Mouse (Mus musculus): ENCODE measurements around the gene Vps11.
"Not testable (repeated sequence)": the region's sequence is repeated elsewhere in the genome, so short reads cannot be mapped to it uniquely, and the experiment has no call there.

The Vps11 gene

GRCm38 (mm10) chr9:44334396-44335330, 26.8 kb downstream of the Vps11 start, which contains the start of gene H2afx:
H2afx (plus strand) TSS chr9:44334694.
- peak; percentile 99 for DNase-seq

GRCm38 (mm10) chr9:44332918-44333638, 28.4 kb downstream of the Vps11 start:
- DNase-seq, result peak in 1 of 2 experiments; percentile 31

- no peak for DNase-seq
Observed at GRCm38 (mm10) chr9:44330736-44331135, 30.7 kb downstream of the Vps11 start.

GRCm38 (mm10) chr9:44327926-44328325, 33.5 kb downstream of the Vps11 start:
- no peak for DNase-seq

GRCm38 (mm10) chr9:44327064-44327711, 34.3 kb downstream of the Vps11 start:
- DNase-seq, result no peak

GRCm38 (mm10) chr9:44326371-44327063, 35.0 kb downstream of the Vps11 start:
- DNase-seq, result peak; percentile 88 to 91

- no peak for DNase-seq
Observed at GRCm38 (mm10) chr9:44325768-44326370, 35.6 kb downstream of the Vps11 start, which contains the start of gene Dpagt1. Dpagt1 (plus strand) TSS chr9:44326019.

- DNase-seq, result not testable (repeated sequence)
Observed at GRCm38 (mm10) chr9:44325032-44325767, 36.3 kb downstream of the Vps11 start.

- DNase-seq, result no peak
Observed at GRCm38 (mm10) chr9:44324147-44324546, 37.3 kb downstream of the Vps11 start.

- DNase-seq, result not testable (repeated sequence)
Observed at GRCm38 (mm10) chr9:44323656-44324055, 37.8 kb downstream of the Vps11 start.

GRCm38 (mm10) chr9:44320799-44321133, 40.7 kb downstream of the Vps11 start:
- peak in 1 of 2 experiments; percentile 32 for DNase-seq

GRCm38 (mm10) chr9:44319887-44320798, 41.3 kb downstream of the Vps11 start, which contains the start of gene C2cd2l:
C2cd2l (minus strand) TSS chr9:44320285.
- DNase-seq, result peak; percentile 95 to 97

- DNase-seq, result peak in 1 of 2 experiments; percentile 29
Observed at GRCm38 (mm10) chr9:44319105-44319886, 42.2 kb downstream of the Vps11 start.

GRCm38 (mm10) chr9:44318826-44319095, 42.7 kb downstream of the Vps11 start:
- DNase-seq, result no peak

- no peak for DNase-seq
Observed at GRCm38 (mm10) chr9:44318076-44318825, 43.2 kb downstream of the Vps11 start.

- peak; percentile 41 to 42 for DNase-seq
Observed at GRCm38 (mm10) chr9:44317452-44317851, 44.0 kb downstream of the Vps11 start.

- DNase-seq, result no peak
Observed at GRCm38 (mm10) chr9:44314910-44315309, 46.6 kb downstream of the Vps11 start.

GRCm38 (mm10) chr9:44314257-44314547, 47.3 kb downstream of the Vps11 start:
- no peak for DNase-seq

Data from cerebellum, postnatal 10 days (tissue).